Mouse (Mus musculus) layer of hippocampus, postnatal 14 days (tissue): Measurements from ENCODE around the gene Smc1a. TPM values are rescaled to one million over a fixed set of nuclear protein-coding genes. Genes with fewer than 3 reads are reported as not detected.

ENCODE experiments used
- total RNA-seq, 2 experiments: library from RNA; stranded (reverse); gene quantifications; 2 replicates each; pipeline ENCODE4 v1.2.3; 2021

Gene Smc1a
- total RNA-seq, 2 experiments from 2014 or later: 52.5 to 54.6 TPM

Other genes starting within 250 kb of the Smc1a start
- gene Huwe1, start 215.6 kb upstream of the Smc1a start, total RNA-seq: 100 to 1,000 TPM; 260 to 283 TPM
- 10 to 100 TPM; 50.0 to 54.0 TPM for gene Hsd17b10, start 14.6 kb upstream of the Smc1a start, total RNA-seq
- gene Ribc1, start 133 bp upstream of the Smc1a start, total RNA-seq: under 1 TPM; 0.43 to 0.58 TPM
- gene Iqsec2, start 127.8 kb downstream of the Smc1a start, total RNA-seq: 100 to 1,000 TPM; 135 to 143 TPM
- gene Kdm5c, start 216.6 kb downstream of the Smc1a start, total RNA-seq: 10 to 100 TPM; 52.0 to 71.2 TPM